Mouse (Mus musculus): ENCODE measurements around the gene Irf2bpl. TPM values are rescaled to one million over a fixed set of nuclear protein-coding genes. Genes with fewer than 3 reads are reported as not detected.

Irf2bpl gene
- polyA plus RNA-seq, 2 experiments = 1.4 TPM

DNA sequence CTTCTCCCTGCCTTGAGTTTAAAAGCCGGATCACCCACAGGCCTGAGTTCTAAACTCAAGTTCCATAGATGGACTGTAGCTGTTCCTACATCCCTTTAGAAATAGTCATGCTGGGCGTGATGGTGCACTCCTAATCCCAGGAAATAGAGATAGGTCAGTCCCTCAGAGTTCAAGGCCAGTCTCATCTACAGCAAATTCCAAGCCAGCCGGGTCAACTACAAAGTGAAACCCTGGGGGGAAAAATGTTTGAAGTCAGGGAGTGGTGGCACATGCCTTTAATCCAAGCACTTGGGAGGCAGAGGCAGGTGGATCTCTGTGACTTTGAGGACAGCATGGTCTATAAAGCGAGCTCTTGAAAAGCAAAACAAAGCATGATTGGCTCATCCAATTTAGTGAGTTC is 7.6 kb downstream of the Irf2bpl start:
- no peak overlapping the region for H3K9ac ChIP-seq (replicated peaks)
- no peak overlapping the region for H3K4me2 ChIP-seq (ENCODE audit: low read depth)
- no peak for ATAC-seq (ENCODE audit: insufficient read depth)
- 62% methylated on average over 4 of the region's 4 CpGs for WGBS (ENCODE audit: insufficient replicate concordance)
- peaks cover 17% of the 10 kb centered on the region for H3K27me3 ChIP-seq (ENCODE audit: control insufficient read depth, insufficient read depth, low read length)
- H3K4me3 ChIP-seq (ENCODE audit: insufficient read depth in 1 of 2, low read depth in 2 of 2, low read length in 2 of 2) = no peak overlapping the region
- H3K9me3 ChIP-seq (ENCODE audit: control insufficient read depth, low read length) = no peaks in the 10 kb centered on the region
- H3K27ac ChIP-seq = no peak overlapping the region
- H3K4me1 ChIP-seq (replicated peaks; ENCODE audit: control insufficient read depth in 2 of 2, insufficient read depth in 2 of 2, low read length in 1 of 2) = 0 out of 4 replicates have a peak, but pooled peaks cover 0 to 3% of the 10 kb centered on the region in 2 experiments
- no peaks in the 10 kb centered on the region for H3K36me3 ChIP-seq (replicated peaks; ENCODE audit: control insufficient read depth, insufficient read depth, low read depth)
- TF ChIP-seq EP300 (IDR thresholded peaks at IDR 0.05; ENCODE audit: low read depth) (no peak), CTCF (IDR thresholded peaks at IDR 0.05; ENCODE audit: low read depth) (no peak)
- DNase-seq (ENCODE audit: low read depth in 3 of 3, low spot score in 3 of 3) = no peak

GRCm38 (mm10) chr12:86876116-86876515 is 8.5 kb downstream of the Irf2bpl start:
- Histone ChIP-seq H3K36me3 (replicated peaks; ENCODE audit: control insufficient read depth, insufficient read depth, low read depth) (no peaks in the 10 kb centered on the region), H3K4me3 (ENCODE audit: insufficient read depth in 1 of 2, low read depth in 2 of 2, low read length in 2 of 2) (no peak overlapping the region), H3K9ac (replicated peaks) (no peak overlapping the region), H3K27me3 (ENCODE audit: control insufficient read depth, insufficient read depth, low read length) (peaks cover 12% of the 10 kb centered on the region), H3K27ac (no peak overlapping the region), H3K9me3 (ENCODE audit: control insufficient read depth, low read length) (no peaks in the 10 kb centered on the region), H3K4me2 (ENCODE audit: low read depth) (no peak overlapping the region), H3K4me1 (replicated peaks; ENCODE audit: control insufficient read depth in 2 of 2, insufficient read depth in 2 of 2, low read length in 1 of 2) (0 out of 4 replicates have a peak, but pooled peaks cover 0 to 3% of the 10 kb centered on the region in 2 experiments)
- 47% methylated on average over 5 of the region's 5 CpGs for WGBS (ENCODE audit: insufficient replicate concordance)
- no peak for DNase-seq (ENCODE audit: low read depth in 3 of 3, low spot score in 3 of 3)
- no peak for TF ChIP-seq EP300 (IDR thresholded peaks at IDR 0.05; ENCODE audit: low read depth)
- TF ChIP-seq CTCF (IDR thresholded peaks at IDR 0.05; ENCODE audit: low read depth) = no peak
- ATAC-seq (ENCODE audit: insufficient read depth) = no peak

DNA sequence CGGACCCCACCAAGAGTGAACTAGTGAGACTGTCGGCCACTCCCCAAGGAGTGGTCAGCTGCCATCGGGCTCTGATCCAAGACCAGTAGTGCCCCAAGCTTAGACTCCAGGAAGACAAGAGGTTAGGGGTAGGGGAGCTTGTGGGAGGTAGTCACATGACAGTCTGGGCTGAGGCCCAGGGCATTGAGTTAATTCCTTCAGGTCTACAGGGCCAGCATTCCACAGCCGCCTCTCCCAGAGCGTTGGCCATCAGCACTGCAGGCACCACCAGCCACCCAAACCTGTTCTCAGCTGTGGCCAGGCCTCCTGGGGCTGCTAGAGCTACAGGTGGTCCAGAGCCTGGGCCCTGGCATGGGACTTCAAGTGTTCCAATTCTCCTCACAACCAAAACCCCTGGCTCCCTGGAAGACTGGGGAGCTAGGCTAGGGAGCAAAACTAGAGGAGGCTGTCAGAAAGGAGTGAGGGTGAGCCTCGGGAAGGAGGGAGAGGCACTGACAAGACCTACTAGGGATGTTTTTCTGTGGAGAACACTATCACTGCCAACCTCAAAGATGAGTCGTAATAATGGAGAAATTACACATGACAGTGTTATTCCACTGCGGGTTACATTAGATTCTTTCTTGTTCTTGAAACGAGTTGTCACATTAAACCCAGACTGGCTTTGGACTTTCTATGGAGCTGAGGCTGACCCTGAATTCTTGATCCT is 12.1 kb downstream of the Irf2bpl start:
- H3K27me3 ChIP-seq (ENCODE audit: control insufficient read depth, insufficient read depth, low read length) = no peaks in the 10 kb centered on the region
- TF ChIP-seq EP300 (IDR thresholded peaks at IDR 0.05; ENCODE audit: low read depth) = no peak
- no peak for TF ChIP-seq CTCF (IDR thresholded peaks at IDR 0.05; ENCODE audit: low read depth)
- H3K9me3 ChIP-seq (ENCODE audit: control insufficient read depth, low read length) = no peaks in the 10 kb centered on the region
- H3K4me2 ChIP-seq (ENCODE audit: low read depth) = no peak overlapping the region
- no peak overlapping the region for H3K27ac ChIP-seq
- WGBS (ENCODE audit: insufficient replicate concordance) = 59% methylated on average over 9 of the region's 9 CpGs
- no peak for DNase-seq (ENCODE audit: low read depth in 3 of 3, low spot score in 3 of 3)
- H3K4me1 ChIP-seq (replicated peaks; ENCODE audit: control insufficient read depth in 2 of 2, insufficient read depth in 2 of 2, low read length in 1 of 2) = no peaks in the 10 kb centered on the region; a peak in 1 of 4 replicates
- H3K9ac ChIP-seq (replicated peaks) = no peak overlapping the region
- H3K36me3 ChIP-seq (replicated peaks; ENCODE audit: control insufficient read depth, insufficient read depth, low read depth) = no peaks in the 10 kb centered on the region
- H3K4me3 ChIP-seq (ENCODE audit: insufficient read depth in 1 of 2, low read depth in 2 of 2, low read length in 2 of 2) = no peak overlapping the region
- ATAC-seq (ENCODE audit: insufficient read depth) = no peak

DNA sequence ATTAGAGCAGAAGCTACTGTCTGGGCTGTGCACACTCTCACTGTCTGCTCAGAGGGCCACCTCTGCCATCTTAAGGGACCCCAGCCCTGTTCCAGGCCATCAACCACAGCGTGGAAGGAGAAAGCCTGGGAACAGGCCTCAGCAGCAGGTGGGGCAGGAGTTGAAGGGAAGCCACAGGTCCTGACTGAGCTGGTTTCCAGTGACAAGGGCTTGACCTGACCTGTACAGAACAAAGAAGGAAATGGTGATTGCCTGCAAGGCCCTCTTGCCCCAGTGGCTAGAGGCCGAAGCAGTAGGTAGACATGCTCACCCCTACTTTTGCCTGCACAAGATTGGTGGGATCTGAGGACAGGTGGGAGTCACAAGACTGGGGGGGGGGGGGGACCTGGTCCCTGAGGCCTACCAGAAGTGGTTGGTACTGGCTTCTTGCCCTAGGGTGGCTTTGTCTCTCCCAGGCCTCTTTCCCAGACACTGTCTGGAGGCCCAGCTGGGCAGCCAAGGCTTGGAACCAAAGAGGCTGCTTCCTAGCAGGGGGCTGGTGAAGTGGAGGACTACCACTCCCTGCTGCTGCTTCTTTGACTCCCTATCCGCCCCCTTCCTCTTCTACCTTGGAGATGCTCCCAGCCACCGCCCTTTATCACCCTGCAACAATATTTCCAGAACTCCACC is 12.8 kb downstream of the Irf2bpl start:
- no peak overlapping the region for H3K4me2 ChIP-seq (ENCODE audit: low read depth)
- no peaks in the 10 kb centered on the region; a peak in 1 of 4 replicates for H3K4me1 ChIP-seq (replicated peaks; ENCODE audit: control insufficient read depth in 2 of 2, insufficient read depth in 2 of 2, low read length in 1 of 2)
- no peak for DNase-seq (ENCODE audit: low read depth in 3 of 3, low spot score in 3 of 3)
- H3K9ac ChIP-seq (replicated peaks) = no peak overlapping the region
- TF ChIP-seq EP300 (IDR thresholded peaks at IDR 0.05; ENCODE audit: low read depth) = no peak
- no peak for TF ChIP-seq CTCF (IDR thresholded peaks at IDR 0.05; ENCODE audit: low read depth)
- H3K36me3 ChIP-seq (replicated peaks; ENCODE audit: control insufficient read depth, insufficient read depth, low read depth) = no peaks in the 10 kb centered on the region
- H3K9me3 ChIP-seq (ENCODE audit: control insufficient read depth, low read length) = no peaks in the 10 kb centered on the region
- no peak for ATAC-seq (ENCODE audit: insufficient read depth)
- no peak overlapping the region for H3K4me3 ChIP-seq (ENCODE audit: insufficient read depth in 1 of 2, low read depth in 2 of 2, low read length in 2 of 2)
- H3K27me3 ChIP-seq (ENCODE audit: control insufficient read depth, insufficient read depth, low read length) = no peaks in the 10 kb centered on the region
- H3K27ac ChIP-seq = no peak overlapping the region
- WGBS (ENCODE audit: insufficient replicate concordance) = 57% methylated on average over 4 of the region's 4 CpGs

- Histone ChIP-seq H3K4me3 (ENCODE audit: insufficient read depth in 1 of 2, low read depth in 2 of 2, low read length in 2 of 2) (no peak overlapping the region), H3K36me3 (replicated peaks; ENCODE audit: control insufficient read depth, insufficient read depth, low read depth) (no peaks in the 10 kb centered on the region), H3K9me3 (ENCODE audit: control insufficient read depth, low read length) (no peaks in the 10 kb centered on the region), H3K27me3 (ENCODE audit: control insufficient read depth, insufficient read depth, low read length) (no peaks in the 10 kb centered on the region), H3K4me1 (replicated peaks; ENCODE audit: control insufficient read depth in 2 of 2, insufficient read depth in 2 of 2, low read length in 1 of 2) (no peaks in the 10 kb centered on the region; a peak in 1 of 4 replicates), H3K9ac (replicated peaks) (no peak overlapping the region), H3K4me2 (ENCODE audit: low read depth) (no peak overlapping the region), H3K27ac (no peak overlapping the region)
- TF ChIP-seq EP300 (IDR thresholded peaks at IDR 0.05; ENCODE audit: low read depth) (no peak), CTCF (IDR thresholded peaks at IDR 0.05; ENCODE audit: low read depth) (peak; percentile 32; the same call in 1 of the 2 replicates)
- DNase-seq (ENCODE audit: low read depth in 3 of 3, low spot score in 3 of 3) (no peak), ATAC-seq (ENCODE audit: insufficient read depth) (no peak)
- WGBS (ENCODE audit: insufficient replicate concordance) = 80% methylated on average over 3 of the region's 3 CpGs
Measured at GRCm38 (mm10) chr12:86870996-86871395, 13.6 kb downstream of the Irf2bpl start.

All from liver, embryonic 14.5 days (tissue).